Mouse (Mus musculus) lung, adult 2 months (tissue): Measurements from ENCODE around the gene Mmp25. TPM values are rescaled to one million over a fixed set of nuclear protein-coding genes. Genes with fewer than 3 reads are reported as not detected.

ENCODE experiments used
- DNase-seq: peaks from one replicate; pipeline ENCODE4 v3.0.0; 2022
- H3K4me1 ChIP-seq: fragments of 200-500 bp; 2 replicates; pipeline ENCODE4 v1.6.1; 2011; ENCODE audit warnings: low read length; ENCODE audit not compliant: control insufficient read depth, insufficient read depth
- H3K4me3 ChIP-seq: fragments of 200-500 bp; replicated peaks from 2 replicates; pipeline ENCODE3; 2011; ENCODE audit warnings: low read depth, mild to moderate bottlenecking, control low read depth, low read length; ENCODE audit errors: extremely low read depth
- CTCF ChIP-seq: fragments of 200-500 bp; IDR thresholded peaks from 2 replicates; pipeline ENCODE4 v1.5.1; 2011; ENCODE audit warnings: mild to moderate bottlenecking, low read length, control low read depth; ENCODE audit not compliant: insufficient read depth
- POLR2A ChIP-seq: fragments of 200-500 bp; IDR thresholded peaks from 2 replicates; pipeline ENCODE4 v1.6.1; 2011; ENCODE audit warnings: low read depth, mild to moderate bottlenecking, control low read depth, low read length, borderline replicate concordance; ENCODE audit errors: extremely low read depth
- WGBS: fragments of 180-500 bp; shearing (Covaris S2); methylation state at CpG from one replicate; pipeline ENCODE4 v1.1.7; 2018; 5-methylcytosine and 5-hydroxymethylcytosine counted together
- polyA plus RNA-seq: library from polyadenylated mRNA; depleted of rRNA; stranded (reverse); fragments of >200 nt; gene quantifications from 2 replicates; pipeline ENCODE4 v1.2.3, GENCODE M21; 2012; rRNA removed

The Mmp25 gene
- polyA plus RNA-seq: 0.70 and 1.0 TPM in 2 replicates

DNA sequence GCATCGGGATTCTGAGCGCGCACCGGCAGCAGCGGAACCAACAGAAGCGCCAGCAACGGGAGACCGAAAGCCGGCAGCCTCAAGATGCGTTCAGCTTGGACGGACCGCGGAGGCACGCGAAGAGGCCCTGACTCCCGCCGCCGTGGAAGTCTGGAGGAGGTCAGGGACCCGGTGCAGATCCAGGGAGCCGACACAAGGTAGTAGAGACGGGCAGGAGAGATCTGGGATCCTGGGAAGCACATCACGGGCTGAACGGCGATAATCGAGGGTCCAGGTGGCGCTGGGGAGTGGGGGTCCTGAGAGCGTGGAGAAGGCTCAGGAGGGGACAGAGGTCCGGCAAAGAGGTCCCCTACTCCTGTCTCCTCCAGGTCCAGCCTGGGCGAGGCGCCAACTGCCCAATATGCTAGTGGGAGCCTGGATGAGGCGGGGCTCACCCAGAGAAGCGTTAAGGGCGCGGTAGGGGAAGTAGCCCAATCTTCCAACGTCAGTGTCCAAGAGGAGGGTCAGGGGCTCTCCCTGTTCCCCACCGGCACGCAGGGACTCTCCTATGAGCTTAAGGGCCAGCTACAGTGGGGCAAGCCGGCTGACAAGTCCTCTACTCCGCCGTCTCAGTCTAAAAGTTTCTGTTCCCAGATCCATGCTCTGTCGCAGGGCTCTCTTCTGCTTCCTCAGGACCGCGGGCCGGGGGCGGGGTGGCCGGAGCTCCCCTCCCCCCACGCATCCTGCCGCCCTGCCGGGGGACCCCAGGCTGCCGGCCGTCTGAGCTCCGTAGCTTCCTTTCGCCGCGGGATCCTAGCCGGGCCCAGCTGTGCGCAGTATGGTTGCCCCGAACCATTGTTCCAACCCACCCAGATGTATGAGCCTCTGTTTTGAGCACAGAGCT, at the start of gene Mmp25:
Gene Mmp25 (minus strand): TSS at position 665 of the 883 bp plus-strand sequence.
- no peak for DNase-seq
- Histone ChIP-seq H3K4me1 (0 out of 2 replicates have a peak, but pooled peaks cover 3% of the 10 kb centered on the region), H3K4me3 (peak within 1 kb of the TSS; percentile 13)
- 3% methylated on average over 58 of the region's 58 CpGs for WGBS
- no peak for TF ChIP-seq POLR2A
- TF ChIP-seq CTCF: no peak

DNA sequence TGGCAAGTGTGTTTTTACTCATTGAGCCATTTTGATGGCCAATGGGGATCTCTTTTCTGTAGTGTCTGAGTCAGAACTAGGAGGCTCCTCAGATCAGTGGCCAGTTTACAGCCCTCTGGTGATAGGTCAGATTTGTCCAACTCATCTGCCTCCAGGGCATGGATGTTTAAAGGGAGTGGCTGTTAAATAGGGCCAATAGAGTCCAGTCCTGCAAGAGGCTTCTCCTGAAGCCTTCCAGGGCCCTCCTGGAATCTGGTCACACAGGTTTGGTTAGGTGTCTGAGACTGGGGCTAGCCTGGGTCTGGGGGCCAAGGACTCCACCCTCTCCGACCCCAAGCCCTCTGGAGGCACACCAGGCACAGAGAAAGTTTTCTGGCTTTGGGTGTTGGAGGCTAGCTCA, 49.4 kb upstream of the Mmp25 start:
- no peak overlapping the region for H3K4me3 ChIP-seq
- TF ChIP-seq CTCF: no peak
- TF ChIP-seq POLR2A: no peak
- H3K4me1 ChIP-seq: peaks cover 5% of the 10 kb centered on the region
- DNase-seq: no peak
- WGBS: 64% methylated on average over 1 of the region's 1 CpGs

- WGBS: 39% methylated on average over 15 of the region's 15 CpGs
- TF ChIP-seq POLR2A (no peak), CTCF (no peak)
- H3K4me3 ChIP-seq: no peak within 1 kb of the TSS
- DNase-seq: no peak
- H3K4me1 ChIP-seq: no peaks in the 10 kb centered on the region
Observed at GRCm38 (mm10) chr17:23683856-23684672, 39.0 kb upstream of the Mmp25 start, which contains the start of gene Cldn9. TSS of gene Cldn9 (minus strand) at chr17:23684026.

GRCm38 (mm10) chr17:23683226-23683625, 38.1 kb upstream of the Mmp25 start:
- no peak for TF ChIP-seq POLR2A
- TF ChIP-seq CTCF: no peak
- Histone ChIP-seq H3K4me3 (no peak overlapping the region), H3K4me1 (no peaks in the 10 kb centered on the region)
- WGBS: 32% methylated on average over 15 of the region's 15 CpGs
- no peak for DNase-seq

GRCm38 (mm10) chr17:23682530-23682929, 37.5 kb upstream of the Mmp25 start:
- WGBS: 74% methylated on average over 3 of the region's 3 CpGs
- no peak overlapping the region for H3K4me3 ChIP-seq
- TF ChIP-seq POLR2A: no peak
- no peak for TF ChIP-seq CTCF
- no peaks in the 10 kb centered on the region for H3K4me1 ChIP-seq
- DNase-seq: no peak

GRCm38 (mm10) chr17:23682092-23682491, 37.0 kb upstream of the Mmp25 start:
- WGBS: 44% methylated on average over 4 of the region's 4 CpGs
- no peak for DNase-seq

GRCm38 (mm10) chr17:23681086-23681485, 36.0 kb upstream of the Mmp25 start:
- DNase-seq: no peak
- H3K4me3 ChIP-seq: no peak overlapping the region
- no peak for TF ChIP-seq POLR2A
- TF ChIP-seq CTCF: no peak
- H3K4me1 ChIP-seq: no peaks in the 10 kb centered on the region
- WGBS: 64% methylated on average over 10 of the region's 10 CpGs

More at GRCm38 (mm10) chr17:23682092-23682491, 37.0 kb upstream of the Mmp25 start:
- no peak for TF ChIP-seq CTCF
- no peak for TF ChIP-seq POLR2A
- Histone ChIP-seq H3K4me3 (no peak overlapping the region), H3K4me1 (no peaks in the 10 kb centered on the region)

DNA sequence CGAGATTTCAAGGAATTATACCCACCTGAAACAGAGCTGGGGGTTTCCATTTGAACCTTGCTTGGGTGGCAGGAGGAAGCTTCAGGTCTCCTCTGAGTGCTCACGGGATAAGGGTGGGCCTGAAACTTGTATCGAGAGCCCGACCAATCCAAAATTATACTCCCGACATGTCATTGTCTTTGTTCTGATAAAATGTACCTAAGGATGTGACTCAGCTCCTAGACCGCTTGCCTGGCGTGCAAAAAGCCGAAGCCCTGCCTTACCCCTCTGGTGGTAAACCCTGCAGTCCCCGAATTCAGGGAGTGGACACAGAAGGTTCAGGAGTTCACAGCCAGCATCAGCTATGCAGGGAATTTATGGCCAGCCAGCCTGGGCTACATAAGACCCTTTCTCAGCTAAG, 35.3 kb upstream of the Mmp25 start:
- DNase-seq: no peak
- no peak for TF ChIP-seq CTCF
- no peak for TF ChIP-seq POLR2A
- 60% methylated on average over 9 of the region's 9 CpGs for WGBS
- H3K4me3 ChIP-seq: no peak overlapping the region
- peaks cover 3% of the 10 kb centered on the region for H3K4me1 ChIP-seq

DNA sequence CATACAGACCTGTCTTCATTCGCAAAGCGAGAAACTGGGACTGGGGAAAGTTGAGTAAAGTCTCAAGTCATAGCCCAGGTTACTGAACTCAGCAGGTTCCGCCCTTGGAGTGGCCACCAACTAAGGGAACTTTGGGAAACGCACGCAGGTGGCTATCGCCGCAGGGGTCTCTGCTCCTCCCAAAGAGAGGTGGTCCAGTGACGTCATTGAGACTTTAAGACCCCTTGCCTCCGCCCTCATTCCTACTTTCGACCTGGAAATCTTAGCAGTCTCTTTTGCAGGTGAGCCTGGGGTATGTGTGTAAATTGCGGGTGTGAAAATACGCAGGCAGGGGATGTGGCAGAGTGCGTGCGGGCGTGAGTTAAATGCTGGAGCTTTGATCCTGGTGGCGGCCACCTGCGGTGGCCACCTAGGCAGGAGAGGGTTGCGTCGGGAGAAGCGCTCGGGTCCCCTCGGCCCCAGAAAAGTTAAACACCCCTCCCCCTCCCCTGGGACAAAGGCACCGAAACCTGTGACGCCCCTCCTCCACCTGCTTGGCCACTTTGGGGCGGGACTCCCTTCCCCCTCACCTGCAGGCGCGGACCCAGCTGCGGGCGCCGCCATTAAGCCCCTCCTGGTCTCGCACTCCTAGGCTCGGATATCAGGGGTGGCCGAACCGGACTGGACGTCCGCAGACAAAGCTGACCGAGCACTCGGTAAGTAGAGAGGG, 34.2 kb upstream of the Mmp25 start, which contains the start of gene Cldn6:
Gene Cldn6 (plus strand): TSS at position 123 of the 709 bp plus-strand sequence.
- 6% methylated on average over 38 of the region's 38 CpGs for WGBS
- H3K4me1 ChIP-seq: peaks cover 3% of the 10 kb centered on the region
- no peak within 1 kb of the TSS for H3K4me3 ChIP-seq
- no peak for DNase-seq
- TF ChIP-seq CTCF: no peak
- TF ChIP-seq POLR2A: no peak
